Mouse (Mus musculus): ENCODE measurements around the gene Aig1.

- TF ChIP-seq MAZ (IDR thresholded peaks at IDR 0.05; ENCODE audit: low read depth, low read length) (no peak), USF1 (IDR thresholded peaks at IDR 0.05; ENCODE audit: low read depth, low read length) (no peak), POLR2A (IDR thresholded peaks at IDR 0.05; ENCODE audit: control insufficient read depth in 1 of 2, insufficient read depth in 1 of 2, low read depth in 1 of 2, low read length in 2 of 2, poor library complexity in 1 of 2) (no peak), MAFK (IDR thresholded peaks at IDR 0.05; ENCODE audit: borderline replicate concordance, low read depth, low read length) (no peak), SMC3 (IDR thresholded peaks at IDR 0.05; ENCODE audit: low read depth, low read length) (no peak), KAT2A (conservative IDR thresholded peaks at IDR 0.05; ENCODE audit: low read depth, low read length) (no peak), UBTF (IDR thresholded peaks at IDR 0.05; ENCODE audit: borderline replicate concordance, insufficient read depth, low read depth, low read length) (no peak), E2F4 (IDR thresholded peaks at IDR 0.05; ENCODE audit: borderline replicate concordance, low read depth, low read length) (no peak), TCF12 (IDR thresholded peaks at IDR 0.05; ENCODE audit: low read depth, low read length) (no peak), CHD1 (IDR thresholded peaks at IDR 0.05; ENCODE audit: low read depth, low read length) (no peak), CTCF (IDR thresholded peaks at IDR 0.05 in 2 of 3, conservative IDR thresholded peaks at IDR 0.05 in 1 of 3; ENCODE audit: control insufficient read depth in 1 of 3, insufficient read depth in 1 of 3, low read depth in 2 of 3, low read length in 3 of 3, poor library complexity in 1 of 3, severe bottlenecking in 1 of 3) (no peak)
These were observed 2.4 kb downstream of the Aig1 start for GRCm38 (mm10) chr10:13866391-13866790.
